Mouse (Mus musculus) spleen, adult 18-20 months (tissue): ENCODE measurements around the gene Olfr116.

Experiments used
- DNase-seq, 2 experiments: peaks; one replicate each; pipeline ENCODE4 v3.0.0; 2022; ENCODE audit warnings: mixed read lengths in 2 of 2

The Olfr116 gene

DNA sequence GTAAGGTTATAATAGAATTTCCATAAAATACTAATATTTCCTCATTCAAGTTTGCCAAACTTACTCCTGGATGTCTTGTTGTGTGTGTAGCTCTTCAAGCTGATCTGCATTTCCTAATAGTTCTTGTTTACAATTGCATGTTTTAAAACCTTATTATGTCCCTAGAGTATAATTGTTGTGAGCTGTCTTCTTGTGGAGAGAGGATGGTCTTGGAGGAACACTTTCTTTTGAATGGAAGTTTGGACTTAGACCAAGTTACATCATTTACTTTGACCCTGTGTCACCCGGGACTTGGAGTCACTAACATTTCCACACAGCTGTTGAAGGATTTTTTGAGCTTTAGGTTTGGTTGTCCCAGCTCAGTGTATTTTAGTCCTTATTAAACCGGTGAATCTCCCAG lies at the start of gene Olfr116, which contains the start of gene Olfr115:
Gene Olfr116, minus strand, starts transcription at position 191 of the 400 bp plus-strand sequence.
Gene Olfr115, minus strand, starts transcription at position 101 of the 400 bp plus-strand sequence.
- DNase-seq = no peak

DNA sequence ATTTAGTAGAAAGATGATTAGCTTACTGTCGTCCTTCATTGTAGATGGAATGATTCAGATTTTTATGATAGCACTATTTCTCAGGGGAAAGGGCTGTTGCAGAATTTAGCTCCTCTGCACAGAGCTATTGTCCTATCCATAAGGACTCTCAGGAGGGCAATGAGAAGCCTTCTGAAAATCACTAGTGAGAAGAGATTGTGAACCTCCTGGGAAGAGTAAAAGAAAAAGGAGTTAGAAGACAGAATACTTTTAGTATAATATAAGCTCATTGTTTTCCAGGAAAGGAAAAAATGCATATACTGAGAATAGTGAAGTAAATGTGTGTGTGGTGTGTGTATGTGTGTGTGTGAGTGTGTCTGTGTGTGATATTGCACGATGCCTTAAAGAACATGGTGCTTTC lies 39.7 kb upstream of the Olfr116 start, which contains the start of gene Olfr118:
Gene Olfr118, plus strand, starts transcription at position 301 of the 400 bp plus-strand sequence.
- DNase-seq = no peak

DNA sequence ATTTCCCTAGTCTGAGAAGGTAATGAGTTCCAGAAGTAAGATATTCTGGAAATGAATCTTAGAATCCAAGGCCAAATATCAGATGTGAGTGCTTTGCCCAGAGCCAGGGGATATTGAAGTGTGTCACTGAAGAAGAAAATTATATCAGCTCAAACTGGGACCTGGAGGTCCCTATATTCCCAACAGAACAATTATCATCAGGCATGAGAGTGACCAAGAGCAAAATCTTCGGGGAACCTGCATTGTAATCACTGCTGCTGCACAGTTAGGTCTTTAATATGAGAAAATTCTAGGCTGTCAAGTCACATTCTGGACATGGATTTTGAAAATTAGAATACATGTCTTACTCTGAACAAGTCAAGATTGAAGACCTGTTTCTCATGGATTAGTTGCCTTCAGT lies 36.7 kb upstream of the Olfr116 start, which contains the start of gene Olfr117:
Gene Olfr117, minus strand, starts transcription at position 101 of the 400 bp plus-strand sequence.
- no peak for DNase-seq

DNA sequence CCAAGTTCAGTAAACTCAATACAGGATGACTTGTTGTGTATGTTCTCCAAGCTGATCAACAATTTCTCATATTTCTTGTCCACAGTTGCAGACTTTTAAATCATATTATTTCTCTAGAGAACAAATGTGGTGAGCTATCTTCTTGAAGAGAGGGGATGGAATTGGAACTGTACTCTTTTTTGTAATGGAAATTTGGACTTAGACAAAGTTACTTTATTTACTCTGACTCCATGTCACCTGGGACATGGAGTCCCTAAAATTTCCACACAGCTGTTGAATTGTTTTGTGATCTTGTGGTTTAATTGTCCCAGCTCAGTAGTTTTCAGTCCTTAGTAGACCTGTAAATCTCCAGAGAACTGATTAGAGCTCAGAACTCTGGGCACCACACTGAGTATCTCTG lies 34.4 kb downstream of the Olfr116 start, which contains the start of gene Olfr114:
Gene Olfr114, minus strand, starts transcription at position 101 of the 400 bp plus-strand sequence.
- DNase-seq = no peak

DNA sequence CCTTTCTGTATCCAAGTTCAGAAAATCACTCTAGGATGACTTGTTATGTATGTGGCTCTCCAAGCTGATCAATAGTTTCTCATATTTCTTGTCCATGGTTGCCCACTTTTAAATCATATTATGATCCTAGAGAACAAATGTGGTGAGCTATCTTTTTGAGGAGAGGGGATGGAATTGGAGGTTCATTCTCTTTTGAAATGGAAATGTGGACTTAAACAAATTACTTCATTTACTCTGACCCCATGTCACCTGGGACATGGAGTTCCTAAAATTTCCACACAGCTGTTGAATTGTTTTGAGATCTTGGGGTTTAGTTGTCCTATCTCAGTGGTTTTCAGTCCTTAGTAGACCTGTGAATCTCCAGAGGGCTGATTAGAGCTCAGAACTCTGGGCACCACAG lies 49.4 kb downstream of the Olfr116 start, which contains the start of gene Olfr113:
Gene Olfr113, minus strand, starts transcription at position 101 of the 400 bp plus-strand sequence.
- DNase-seq = no peak
